Mouse (Mus musculus): ENCODE results near the gene Rin1. TPM values are rescaled to one million over a fixed set of nuclear protein-coding genes. Genes with fewer than 3 reads are reported as not detected.

Rin1 gene
- polyA plus RNA-seq, 1 experiment, result 1.9 TPM

DNA sequence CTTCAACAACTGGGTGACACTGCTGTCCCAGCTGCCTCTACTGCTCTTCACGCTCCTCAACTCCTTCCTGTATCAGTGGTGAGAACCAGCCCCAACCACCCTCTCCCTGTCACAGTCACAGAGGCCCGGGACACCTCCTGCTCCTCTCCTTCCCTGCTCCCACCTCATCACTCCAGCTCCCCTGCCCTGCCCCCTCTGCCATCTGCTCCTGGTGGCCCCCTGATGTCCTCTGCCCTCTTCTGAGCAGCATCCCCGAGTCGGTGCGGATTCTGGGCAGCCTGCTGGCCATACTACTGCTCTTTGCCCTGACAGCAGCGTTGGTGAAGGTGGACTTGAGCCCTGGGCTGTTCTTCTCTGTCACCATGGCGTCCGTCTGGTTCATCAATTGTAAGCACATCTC lies 24.2 kb upstream of the Rin1 start:
- no peak for DNase-seq (ENCODE audit: low read depth in 1 of 2, low spot score in 2 of 2)
- TF ChIP-seq CTCF (IDR thresholded peaks at IDR 0.05; ENCODE audit: extremely low read depth, insufficient read depth, insufficient read length, insufficient replicate concordance) (no peak), POLR2A (IDR thresholded peaks at IDR 0.05; ENCODE audit: low read depth, low read length) (no peak)
- H3K36me3 ChIP-seq (ENCODE audit: control insufficient read depth, insufficient read depth, low read length), result peaks cover 2% of the 10 kb centered on the region; the same call in 1 of the 2 replicates
- no peak overlapping the region for H3K27ac ChIP-seq (ENCODE audit: insufficient read depth, low read length)
- 90% methylated on average over 8 of the region's 8 CpGs for WGBS
- no peaks in the 10 kb centered on the region for H3K27me3 ChIP-seq (ENCODE audit: control insufficient read depth, insufficient read depth, low read length)
- no peak overlapping the region for H3K4me3 ChIP-seq (ENCODE audit: extremely low read depth, insufficient read depth, insufficient read length)
- H3K4me1 ChIP-seq (ENCODE audit: control insufficient read depth, insufficient read depth, insufficient read length), result peaks cover 6% of the 10 kb centered on the region; the same call in 1 of the 2 replicates

DNA sequence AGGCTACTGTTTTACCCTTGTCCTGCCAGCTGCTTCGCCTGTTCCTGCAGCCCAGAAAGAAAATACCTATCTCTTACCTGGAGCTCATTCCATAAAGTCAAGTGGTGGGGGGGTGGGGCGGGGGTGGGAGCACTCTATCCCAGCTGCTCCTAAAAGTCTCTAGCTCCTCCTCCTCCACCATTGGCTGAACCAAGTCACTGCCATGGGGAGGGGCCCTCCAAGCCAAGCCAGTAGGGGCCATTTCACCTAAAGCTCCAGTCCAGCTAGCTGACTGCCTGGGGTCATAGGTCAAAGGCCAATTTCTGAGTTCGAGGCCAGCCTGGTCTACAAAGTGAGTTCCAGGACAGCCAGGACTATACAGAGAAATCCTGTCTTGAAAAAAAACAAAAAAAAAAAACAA lies 17.6 kb upstream of the Rin1 start:
- Histone ChIP-seq H3K4me1 (ENCODE audit: control insufficient read depth, insufficient read depth, insufficient read length) (0 out of 2 replicates have a peak, but pooled peaks cover under 1% of the 10 kb centered on the region), H3K27ac (ENCODE audit: insufficient read depth, low read length) (no peak overlapping the region), H3K36me3 (ENCODE audit: control insufficient read depth, insufficient read depth, low read length) (peaks cover 2% of the 10 kb centered on the region; the same call in 1 of the 2 replicates), H3K27me3 (ENCODE audit: control insufficient read depth, insufficient read depth, low read length) (no peaks in the 10 kb centered on the region), H3K4me3 (ENCODE audit: extremely low read depth, insufficient read depth, insufficient read length) (no peak overlapping the region)
- TF ChIP-seq CTCF (IDR thresholded peaks at IDR 0.05; ENCODE audit: extremely low read depth, insufficient read depth, insufficient read length, insufficient replicate concordance), result no peak
- no peak for TF ChIP-seq POLR2A (IDR thresholded peaks at IDR 0.05; ENCODE audit: low read depth, low read length)
- DNase-seq (ENCODE audit: low read depth in 1 of 2, low spot score in 2 of 2), result no peak
- WGBS, result 96% methylated on average over 3 of the region's 3 CpGs

DNA sequence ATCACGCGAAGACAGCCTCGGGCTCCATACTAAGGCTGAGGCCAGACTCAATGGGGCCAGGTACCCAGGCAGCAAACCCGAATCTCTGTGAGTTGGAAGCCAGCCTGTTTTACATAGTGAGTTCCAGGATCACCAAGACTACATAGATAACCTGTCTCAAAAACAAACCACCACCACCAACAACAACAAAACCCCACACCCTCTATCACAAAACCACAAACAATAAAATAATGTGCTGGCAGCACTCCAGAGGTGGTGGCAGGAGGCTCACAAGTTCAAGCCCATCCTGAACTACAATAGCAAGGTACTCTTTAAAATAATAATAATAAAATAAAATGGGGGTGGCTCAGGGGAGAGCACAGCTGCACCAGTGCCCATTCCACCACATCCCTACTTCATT lies 13.7 kb upstream of the Rin1 start:
- H3K27ac ChIP-seq (ENCODE audit: insufficient read depth, low read length), result no peak overlapping the region
- TF ChIP-seq POLR2A (IDR thresholded peaks at IDR 0.05; ENCODE audit: low read depth, low read length) (no peak), CTCF (IDR thresholded peaks at IDR 0.05; ENCODE audit: extremely low read depth, insufficient read depth, insufficient read length, insufficient replicate concordance) (no peak)
- peaks cover 16% of the 10 kb centered on the region for H3K4me1 ChIP-seq (ENCODE audit: control insufficient read depth, insufficient read depth, insufficient read length)
- DNase-seq (ENCODE audit: low read depth in 1 of 2, low spot score in 2 of 2), result no peak
- H3K27me3 ChIP-seq (ENCODE audit: control insufficient read depth, insufficient read depth, low read length), result peaks cover 2% of the 10 kb centered on the region; the same call in 1 of the 2 replicates
- WGBS, result 81% methylated on average over 4 of the region's 4 CpGs
- no peak overlapping the region for H3K4me3 ChIP-seq (ENCODE audit: extremely low read depth, insufficient read depth, insufficient read length)
- H3K36me3 ChIP-seq (ENCODE audit: control insufficient read depth, insufficient read depth, low read length), result no peaks in the 10 kb centered on the region

DNA sequence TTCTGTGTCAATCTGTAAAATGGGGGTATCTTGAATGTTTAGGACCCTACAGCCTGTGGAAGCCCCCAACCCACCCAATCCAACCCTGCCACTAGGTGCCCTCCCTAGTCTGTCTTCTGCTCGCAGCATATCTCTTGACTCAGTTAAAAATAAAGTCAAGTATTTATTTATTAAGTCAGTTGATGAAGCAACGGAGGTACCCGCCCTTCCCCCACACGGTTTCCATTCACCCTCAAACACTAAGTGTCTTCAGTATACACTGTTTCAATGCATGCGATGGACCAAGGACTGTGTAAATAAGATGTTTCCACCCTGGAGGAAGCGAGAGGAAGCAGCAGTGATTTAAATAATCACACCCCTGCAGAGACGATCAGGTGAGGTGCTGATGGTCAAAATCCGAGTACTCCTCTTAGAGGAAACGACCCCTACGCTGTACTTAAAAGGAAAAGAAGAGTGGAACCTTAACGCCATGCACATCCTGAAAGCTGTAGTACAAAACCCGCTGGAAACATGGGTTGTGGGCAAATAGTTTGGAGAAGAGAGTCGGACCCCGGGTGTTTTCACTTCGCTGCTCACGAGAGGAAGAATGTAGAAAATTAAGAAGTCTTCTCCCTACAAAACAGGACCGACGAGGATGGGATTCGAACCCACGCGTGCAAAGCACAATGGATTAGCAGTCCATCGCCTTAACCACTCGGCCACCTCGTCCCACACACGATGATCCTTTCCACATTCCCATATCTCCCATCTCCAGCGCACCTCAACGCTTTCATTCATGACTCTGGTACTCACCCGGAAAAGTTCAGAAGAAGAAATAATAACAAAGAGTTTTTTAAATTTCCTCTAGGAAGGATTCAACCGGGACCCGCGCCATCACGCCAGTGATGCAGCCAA lies 12.4 kb upstream of the Rin1 start:
- Histone ChIP-seq H3K4me1 (ENCODE audit: control insufficient read depth, insufficient read depth, insufficient read length) (peaks cover 16% of the 10 kb centered on the region), H3K27ac (ENCODE audit: insufficient read depth, low read length) (no peak overlapping the region), H3K27me3 (ENCODE audit: control insufficient read depth, insufficient read depth, low read length) (peaks cover 2% of the 10 kb centered on the region; the same call in 1 of the 2 replicates), H3K36me3 (ENCODE audit: control insufficient read depth, insufficient read depth, low read length) (no peaks in the 10 kb centered on the region), H3K4me3 (ENCODE audit: extremely low read depth, insufficient read depth, insufficient read length) (peak overlapping the region; percentile 72)
- TF ChIP-seq POLR2A (IDR thresholded peaks at IDR 0.05; ENCODE audit: low read depth, low read length), result no peak
- TF ChIP-seq CTCF (IDR thresholded peaks at IDR 0.05; ENCODE audit: extremely low read depth, insufficient read depth, insufficient read length, insufficient replicate concordance), result no peak
- WGBS, result 9% methylated on average over 32 of the region's 32 CpGs
- no peak for DNase-seq (ENCODE audit: low read depth in 1 of 2, low spot score in 2 of 2)

DNA sequence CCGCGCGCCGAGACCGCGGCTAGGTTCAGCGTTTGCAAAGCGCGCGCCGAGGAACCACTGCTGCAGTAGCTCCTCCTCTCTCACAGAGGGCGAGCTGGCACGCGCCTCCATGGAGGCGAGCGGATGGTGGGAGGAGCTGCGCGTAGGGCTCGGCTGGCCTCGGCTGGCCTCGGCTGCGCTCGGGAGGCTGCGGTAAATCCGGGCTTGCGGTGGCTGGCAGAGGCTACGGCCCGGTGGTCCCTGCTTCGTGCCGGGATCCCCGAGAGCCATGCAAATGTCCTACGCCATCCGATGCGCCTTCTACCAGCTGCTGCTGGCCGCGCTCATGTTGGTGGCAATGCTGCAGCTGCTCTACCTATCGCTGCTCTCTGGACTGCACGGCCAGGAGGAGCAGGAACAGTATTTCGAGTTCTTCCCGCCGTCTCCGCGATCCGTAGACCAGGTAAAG lies 11.5 kb upstream of the Rin1 start, which contains the start of the genes B4gat1 and AC124502.3:
B4gat1 (plus strand) TSS at position 118 of the 448 bp plus-strand sequence.
AC124502.3 (plus strand) TSS at position 183 of the 448 bp plus-strand sequence.
- WGBS, result under 1% methylated on average over 44 of the region's 44 CpGs
- TF ChIP-seq POLR2A (IDR thresholded peaks at IDR 0.05; ENCODE audit: low read depth, low read length) (no peak; the same call in 1 of the 2 replicates), CTCF (IDR thresholded peaks at IDR 0.05; ENCODE audit: extremely low read depth, insufficient read depth, insufficient read length, insufficient replicate concordance) (0 out of 2 replicates have a peak, but pooled peaks have one; percentile 2)
- Histone ChIP-seq H3K27me3 (ENCODE audit: control insufficient read depth, insufficient read depth, low read length) (peaks cover 2% of the 10 kb centered on the region; the same call in 1 of the 2 replicates), H3K27ac (ENCODE audit: insufficient read depth, low read length) (no peak within 1 kb of the TSS), H3K36me3 (ENCODE audit: control insufficient read depth, insufficient read depth, low read length) (no peaks in the 10 kb centered on the region), H3K4me1 (ENCODE audit: control insufficient read depth, insufficient read depth, insufficient read length) (peaks cover 16% of the 10 kb centered on the region), H3K4me3 (ENCODE audit: extremely low read depth, insufficient read depth, insufficient read length) (peak within 1 kb of the TSS; percentile 72)
- DNase-seq (ENCODE audit: low read depth in 1 of 2, low spot score in 2 of 2), result peak; percentile 61 to 84

DNA sequence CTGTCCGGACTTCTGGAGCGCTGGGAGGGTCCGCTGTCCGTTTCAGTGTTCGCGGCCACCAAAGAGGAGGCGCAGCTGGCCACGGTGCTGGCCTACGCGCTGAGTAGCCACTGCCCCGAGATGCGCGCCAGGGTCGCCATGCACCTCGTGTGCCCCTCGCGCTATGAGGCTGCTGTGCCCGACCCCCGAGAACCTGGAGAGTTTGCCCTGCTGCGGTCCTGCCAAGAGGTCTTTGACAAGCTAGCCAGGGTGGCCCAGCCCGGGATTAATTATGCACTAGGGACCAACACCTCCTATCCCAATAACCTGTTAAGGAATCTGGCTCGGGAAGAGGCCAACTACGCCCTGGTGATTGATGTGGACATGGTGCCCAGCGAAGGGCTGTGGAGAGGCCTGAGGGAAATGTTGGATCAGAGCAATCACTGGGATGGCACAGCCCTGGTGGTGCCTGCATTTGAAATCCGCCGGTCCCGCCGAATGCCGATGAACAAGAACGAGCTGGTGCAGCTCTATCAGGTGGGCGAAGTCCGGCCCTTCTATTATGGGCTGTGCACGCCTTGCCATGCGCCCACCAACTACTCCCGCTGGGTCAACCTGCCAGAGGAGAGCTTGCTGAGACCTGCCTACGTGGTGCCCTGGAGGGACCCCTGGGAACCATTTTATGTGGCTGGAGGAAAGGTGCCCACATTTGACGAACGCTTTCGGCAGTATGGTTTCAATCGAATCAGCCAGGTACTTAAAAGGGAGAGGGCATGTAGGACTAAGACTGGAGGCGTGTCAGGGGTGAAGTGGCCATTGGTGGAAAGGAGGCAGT lies 10.8 kb upstream of the Rin1 start:
- DNase-seq (ENCODE audit: low read depth in 1 of 2, low spot score in 2 of 2), result no peak
- peaks cover 16% of the 10 kb centered on the region for H3K4me1 ChIP-seq (ENCODE audit: control insufficient read depth, insufficient read depth, insufficient read length)
- TF ChIP-seq POLR2A (IDR thresholded peaks at IDR 0.05; ENCODE audit: low read depth, low read length), result no peak
- no peak for TF ChIP-seq CTCF (IDR thresholded peaks at IDR 0.05; ENCODE audit: extremely low read depth, insufficient read depth, insufficient read length, insufficient replicate concordance)
- no peak overlapping the region for H3K27ac ChIP-seq (ENCODE audit: insufficient read depth, low read length)
- no peaks in the 10 kb centered on the region for H3K36me3 ChIP-seq (ENCODE audit: control insufficient read depth, insufficient read depth, low read length)
- 27% methylated on average over 41 of the region's 41 CpGs for WGBS
- peak overlapping the region; percentile 72 for H3K4me3 ChIP-seq (ENCODE audit: extremely low read depth, insufficient read depth, insufficient read length)
- peaks cover 2% of the 10 kb centered on the region; the same call in 1 of the 2 replicates for H3K27me3 ChIP-seq (ENCODE audit: control insufficient read depth, insufficient read depth, low read length)

All from spleen, adult 2 months (tissue).